Mouse (Mus musculus): Measurements from ENCODE around the gene Tnnt1. TPM values are rescaled to one million over a fixed set of nuclear protein-coding genes. Genes with fewer than 3 reads are reported as not detected.

The Tnnt1 gene
- polyA plus RNA-seq, 1 experiment from 2014 or later, result 6.3 TPM

GRCm38 (mm10) chr7:4518487-4518886, 2.3 kb upstream of the Tnnt1 start:
- Histone ChIP-seq H3K27me3 (ENCODE audit: insufficient read depth, low read length) (no peaks in the 10 kb centered on the region), H3K4me1 (ENCODE audit: insufficient read depth) (0 out of 2 replicates have a peak, but pooled peaks cover 3% of the 10 kb centered on the region), H3K4me2 (no peak overlapping the region), H3K36me3 (ENCODE audit: insufficient read depth) (no peaks in the 10 kb centered on the region), H3K9ac (no peak overlapping the region), H3K9me3 (ENCODE audit: low read depth, low read length) (no peaks in the 10 kb centered on the region), H3K27ac (ENCODE audit: low read depth) (no peak overlapping the region), H3K4me3 (ENCODE audit: low read depth, low read length) (no peak overlapping the region)
- no peak for TF ChIP-seq CTCF (IDR thresholded peaks at IDR 0.05; ENCODE audit: low read depth)
- DNase-seq (no peak), ATAC-seq (ENCODE audit: insufficient read depth) (no peak)
- WGBS, result 60% methylated on average over 1 of the region's 1 CpGs

DNA sequence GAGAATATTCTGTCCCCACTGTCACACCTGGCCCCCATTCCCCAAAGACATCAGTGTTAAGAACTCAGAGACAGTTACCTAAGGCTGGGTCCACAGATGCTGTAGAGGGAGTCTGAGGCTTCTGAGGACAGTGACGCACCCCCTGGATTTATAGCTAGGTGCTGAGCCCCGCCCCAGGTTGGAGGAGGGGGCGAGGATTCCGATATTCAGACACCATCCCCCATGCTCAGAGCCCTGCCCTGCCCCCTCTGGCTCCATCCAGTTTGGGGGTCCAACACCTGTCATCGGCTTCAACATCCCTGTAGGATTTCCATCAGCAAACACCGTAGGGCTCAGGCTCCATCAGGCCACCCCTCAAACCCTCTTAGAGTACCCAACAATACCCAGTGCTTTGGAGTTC, 329 bp downstream of the Tnnt1 start:
- TF ChIP-seq CTCF (IDR thresholded peaks at IDR 0.05; ENCODE audit: low read depth), result no peak
- ATAC-seq (ENCODE audit: insufficient read depth) (no peak), DNase-seq (no peak)
- Histone ChIP-seq H3K27me3 (ENCODE audit: insufficient read depth, low read length) (no peaks in the 10 kb centered on the region), H3K4me1 (ENCODE audit: insufficient read depth) (peaks cover 2% of the 10 kb centered on the region; the same call in 1 of the 2 replicates), H3K9me3 (ENCODE audit: low read depth, low read length) (no peaks in the 10 kb centered on the region), H3K36me3 (ENCODE audit: insufficient read depth) (no peaks in the 10 kb centered on the region), H3K4me3 (ENCODE audit: low read depth, low read length) (no peak overlapping the region), H3K27ac (ENCODE audit: low read depth) (no peak overlapping the region), H3K9ac (no peak overlapping the region), H3K4me2 (no peak overlapping the region)
- WGBS, result 49% methylated on average over 5 of the region's 6 CpGs

DNA sequence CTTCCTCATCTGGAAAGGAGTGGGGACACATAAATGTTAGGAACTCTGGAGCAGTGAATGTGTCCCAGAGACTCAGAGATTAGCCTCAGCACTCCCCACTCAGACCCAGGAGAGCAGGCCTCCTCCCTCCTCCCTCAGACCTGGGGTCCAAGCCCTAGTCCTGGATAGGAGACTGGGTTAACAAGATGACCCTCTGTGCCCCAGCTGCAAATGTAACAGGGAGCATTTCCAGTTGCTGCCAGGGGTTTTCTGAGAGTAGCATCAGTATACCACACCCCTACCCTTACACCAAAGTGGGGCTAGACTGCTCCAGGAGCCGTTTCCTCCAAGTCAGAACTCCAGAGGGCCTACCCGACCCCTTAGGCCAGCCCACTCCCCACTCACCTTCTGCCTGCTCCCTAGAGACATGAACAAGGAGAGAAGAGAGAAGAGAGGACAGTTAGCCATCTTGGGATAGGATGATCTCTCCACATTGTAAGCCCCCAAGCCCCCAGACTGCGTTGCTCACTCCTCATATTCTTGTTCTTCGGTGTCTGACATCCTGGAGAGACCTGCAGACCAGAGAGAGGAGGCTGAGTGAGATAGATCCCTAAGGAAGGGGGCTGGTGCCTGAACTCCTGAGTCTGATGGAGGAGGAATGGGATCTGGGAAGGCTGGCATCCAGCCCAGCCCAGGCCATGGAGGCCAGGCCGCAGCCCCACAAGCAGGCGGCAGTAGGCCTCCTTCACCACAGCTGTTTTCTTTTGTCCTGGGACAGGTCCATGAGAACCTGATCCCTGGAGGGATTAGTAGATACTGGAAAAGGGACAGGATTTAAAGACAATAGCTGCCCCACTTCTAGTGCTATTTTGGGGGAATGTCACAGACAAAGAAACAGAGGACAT, 2.1 kb downstream of the Tnnt1 start:
- Histone ChIP-seq H3K4me3 (ENCODE audit: low read depth, low read length) (no peak overlapping the region), H3K36me3 (ENCODE audit: insufficient read depth) (no peaks in the 10 kb centered on the region), H3K4me2 (peak overlapping the region; percentile 7; the same call in 1 of the 2 replicates), H3K27ac (ENCODE audit: low read depth) (peak overlapping the region; percentile 72; the same call in 1 of the 2 replicates), H3K9ac (no peak overlapping the region; the same call in 1 of the 2 replicates), H3K27me3 (ENCODE audit: insufficient read depth, low read length) (no peaks in the 10 kb centered on the region), H3K9me3 (ENCODE audit: low read depth, low read length) (no peaks in the 10 kb centered on the region), H3K4me1 (ENCODE audit: insufficient read depth) (no peaks in the 10 kb centered on the region; the same call in 1 of the 2 replicates)
- peak; percentile 70 for DNase-seq
- peak; percentile 36; the same call in 1 of the 2 replicates for ATAC-seq (ENCODE audit: insufficient read depth)
- 43% methylated on average over 6 of the region's 6 CpGs for WGBS
- TF ChIP-seq CTCF (IDR thresholded peaks at IDR 0.05; ENCODE audit: low read depth), result no peak

DNA sequence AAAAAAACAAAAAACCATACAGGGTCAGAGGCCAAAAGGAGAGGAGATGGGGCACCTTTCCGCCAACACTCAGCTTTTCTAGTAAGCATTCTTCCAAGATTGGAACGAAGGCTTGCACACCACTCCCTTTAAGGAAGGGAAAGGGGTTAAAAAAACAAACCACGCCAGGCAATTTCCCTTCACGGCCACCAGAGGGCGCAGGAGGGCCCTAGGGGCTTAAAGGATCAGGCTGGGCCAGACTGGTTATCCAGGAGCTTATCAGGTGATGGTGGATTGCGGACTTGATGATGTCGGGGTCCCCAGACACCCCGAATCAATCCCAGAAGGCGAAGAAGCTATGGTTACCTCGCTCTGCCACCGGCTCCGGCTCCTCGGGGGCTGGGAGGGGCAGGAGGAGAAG, 2.9 kb downstream of the Tnnt1 start:
- H3K9me3 ChIP-seq (ENCODE audit: low read depth, low read length), result no peaks in the 10 kb centered on the region
- H3K4me3 ChIP-seq (ENCODE audit: low read depth, low read length), result no peak overlapping the region
- H3K4me1 ChIP-seq (ENCODE audit: insufficient read depth), result no peaks in the 10 kb centered on the region; the same call in 1 of the 2 replicates
- H3K9ac ChIP-seq, result no peak overlapping the region
- 31% methylated on average over 13 of the region's 13 CpGs for WGBS
- no peak overlapping the region for H3K4me2 ChIP-seq
- no peaks in the 10 kb centered on the region for H3K27me3 ChIP-seq (ENCODE audit: insufficient read depth, low read length)
- no peak for ATAC-seq (ENCODE audit: insufficient read depth)
- peak overlapping the region; percentile 72; the same call in 1 of the 2 replicates for H3K27ac ChIP-seq (ENCODE audit: low read depth)
- TF ChIP-seq CTCF (IDR thresholded peaks at IDR 0.05; ENCODE audit: low read depth), result peak; percentile 86
- DNase-seq, result peak; percentile 71
- H3K36me3 ChIP-seq (ENCODE audit: insufficient read depth), result no peaks in the 10 kb centered on the region

DNA sequence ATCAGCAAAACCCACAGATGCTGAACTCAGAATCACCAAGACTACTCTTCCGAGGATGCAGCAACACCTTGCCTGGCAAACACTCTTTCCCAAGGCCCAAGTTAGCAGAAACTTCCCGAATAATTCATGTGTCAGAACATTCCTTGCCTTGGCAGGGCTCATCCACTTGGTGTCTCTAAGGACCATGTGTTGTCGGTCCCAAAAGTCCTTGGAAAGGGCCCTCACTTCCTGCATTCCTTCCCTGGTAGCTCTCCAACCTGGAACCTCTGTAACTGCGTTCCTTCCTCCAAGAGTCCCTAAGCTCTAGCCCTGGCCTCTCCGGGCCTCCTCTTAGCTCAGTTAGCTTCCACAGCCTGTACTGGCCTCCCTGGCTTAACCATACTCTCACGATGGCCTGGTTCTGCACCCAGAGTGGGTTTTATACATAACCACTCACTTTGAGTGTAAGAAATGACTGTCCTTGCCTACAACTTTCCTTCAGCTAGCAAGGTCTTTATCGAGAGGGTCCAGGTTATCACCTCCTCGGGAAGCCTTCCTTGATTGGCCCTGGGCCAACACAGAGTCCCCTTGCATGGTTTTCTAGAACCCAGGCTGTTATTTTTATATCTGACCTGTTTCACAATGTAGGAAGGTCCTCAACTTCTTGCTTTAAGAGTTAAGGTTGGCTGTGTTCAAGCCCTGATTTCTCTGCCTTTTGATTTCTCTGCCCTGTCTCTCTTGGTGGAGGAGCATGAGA, 4.5 kb downstream of the Tnnt1 start:
- DNase-seq, result no peak
- H3K4me1 ChIP-seq (ENCODE audit: insufficient read depth), result no peaks in the 10 kb centered on the region; the same call in 1 of the 2 replicates
- no peak for TF ChIP-seq CTCF (IDR thresholded peaks at IDR 0.05; ENCODE audit: low read depth)

GRCm38 (mm10) chr7:4509863-4510608, 6.1 kb downstream of the Tnnt1 start:
- Histone ChIP-seq H3K4me3 (ENCODE audit: low read depth, low read length) (no peak overlapping the region; the same call in 1 of the 2 replicates), H3K27ac (ENCODE audit: low read depth) (peak overlapping the region; percentile 55; the same call in 1 of the 2 replicates), H3K36me3 (ENCODE audit: insufficient read depth) (no peaks in the 10 kb centered on the region), H3K4me1 (ENCODE audit: insufficient read depth) (no peaks in the 10 kb centered on the region; the same call in 1 of the 2 replicates), H3K4me2 (peak overlapping the region; percentile 31), H3K9ac (no peak overlapping the region), H3K27me3 (ENCODE audit: insufficient read depth, low read length) (no peaks in the 10 kb centered on the region), H3K9me3 (ENCODE audit: low read depth, low read length) (no peaks in the 10 kb centered on the region)
- peak; percentile 89 for TF ChIP-seq CTCF (IDR thresholded peaks at IDR 0.05; ENCODE audit: low read depth)
- 9% methylated on average over 24 of the region's 24 CpGs for WGBS
- DNase-seq, result peak; percentile 96
- ATAC-seq (ENCODE audit: insufficient read depth), result peak; percentile 93

More for the DNA sequence above, 4.5 kb downstream of the Tnnt1 start:
- Histone ChIP-seq H3K4me3 (ENCODE audit: low read depth, low read length) (no peak overlapping the region), H3K9ac (no peak overlapping the region), H3K27me3 (ENCODE audit: insufficient read depth, low read length) (no peaks in the 10 kb centered on the region), H3K9me3 (ENCODE audit: low read depth, low read length) (no peaks in the 10 kb centered on the region), H3K27ac (ENCODE audit: low read depth) (no peak overlapping the region), H3K4me2 (no peak overlapping the region), H3K36me3 (ENCODE audit: insufficient read depth) (no peaks in the 10 kb centered on the region)
- ATAC-seq (ENCODE audit: insufficient read depth), result no peak
- 48% methylated on average over 8 of the region's 8 CpGs for WGBS

Measured in lung, embryonic 14.5 days (tissue).